Mouse (Mus musculus): ENCODE measurements at regions not wholly inside any gene's neighbourhood (a gene's known extent, or its start where the extent isn't known, plus 50 kb on each side); places are given as distances from the start of the nearest gene placed in this dataset.

DNA sequence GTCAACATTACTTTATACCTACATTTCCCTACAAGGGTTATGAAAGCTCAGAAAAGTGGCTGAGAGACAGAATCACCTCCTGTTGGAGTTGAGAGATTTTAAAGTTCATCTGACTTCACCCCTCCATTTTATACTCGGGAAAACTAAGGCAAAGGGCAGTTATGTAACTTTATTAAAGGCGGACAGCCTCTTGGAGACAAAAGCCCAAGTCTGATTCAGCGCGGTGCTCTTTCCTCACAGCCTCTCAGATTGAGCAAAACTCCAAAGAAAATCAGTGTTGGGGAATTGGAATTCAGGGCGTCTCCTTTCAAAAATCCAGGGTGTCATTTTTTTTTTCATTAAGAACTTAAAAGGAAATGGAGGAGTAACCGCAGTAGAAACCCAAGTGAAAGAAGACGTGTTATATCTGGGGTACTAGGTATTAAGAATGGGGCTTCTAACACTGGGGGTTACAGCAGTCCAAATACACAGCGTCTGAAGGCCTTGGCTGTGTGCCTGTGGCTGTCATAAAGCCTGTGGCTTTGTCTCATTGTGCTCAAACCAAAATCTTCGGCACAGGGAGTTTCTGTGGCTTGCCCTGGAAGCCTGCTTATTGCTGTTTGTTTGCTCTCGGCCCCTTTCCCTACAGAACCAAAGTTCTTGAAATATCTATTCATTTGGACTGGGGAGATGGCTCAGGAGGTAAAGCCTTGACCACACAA is 137.7 kb upstream of the Mkln1 start:
- no peak for ATAC-seq (ENCODE audit: poor library complexity, severe bottlenecking)

DNA sequence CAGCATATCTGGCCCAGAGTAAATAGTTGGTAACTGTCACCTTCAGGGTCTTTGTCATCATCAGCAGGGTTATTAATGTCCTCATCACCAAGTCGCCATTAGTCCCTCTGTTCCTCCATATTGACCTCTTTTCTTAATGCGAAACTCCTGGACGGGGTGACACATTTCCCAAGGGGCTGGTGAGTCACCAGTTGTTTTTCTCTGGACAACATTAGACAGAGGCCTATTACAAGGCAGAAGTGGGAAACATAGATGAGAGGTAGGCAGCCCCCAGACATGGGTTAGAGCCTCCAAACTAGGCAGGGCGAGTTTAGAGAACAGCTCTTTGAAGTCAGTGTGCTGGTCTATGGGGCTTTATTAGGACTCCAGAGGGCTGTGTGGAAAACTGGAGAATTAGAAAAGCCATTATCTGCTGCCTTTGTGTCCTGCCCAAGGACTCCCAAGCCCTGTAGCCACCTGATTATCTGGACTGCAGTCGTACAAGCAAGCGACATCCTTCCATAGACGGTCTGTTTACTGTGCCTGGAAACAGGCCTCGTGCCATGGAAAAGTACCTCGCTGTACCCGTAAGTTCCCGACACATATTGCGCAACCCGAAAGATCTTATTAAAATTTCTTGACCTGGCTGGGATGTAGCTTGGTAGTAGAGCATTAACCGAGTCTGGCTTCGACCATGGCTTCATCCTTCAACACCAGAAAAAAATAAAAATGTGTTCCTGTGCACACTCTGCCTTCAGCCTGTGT is 136.6 kb upstream of the Mkln1 start:
- no peak for ATAC-seq (ENCODE audit: poor library complexity, severe bottlenecking)

DNA sequence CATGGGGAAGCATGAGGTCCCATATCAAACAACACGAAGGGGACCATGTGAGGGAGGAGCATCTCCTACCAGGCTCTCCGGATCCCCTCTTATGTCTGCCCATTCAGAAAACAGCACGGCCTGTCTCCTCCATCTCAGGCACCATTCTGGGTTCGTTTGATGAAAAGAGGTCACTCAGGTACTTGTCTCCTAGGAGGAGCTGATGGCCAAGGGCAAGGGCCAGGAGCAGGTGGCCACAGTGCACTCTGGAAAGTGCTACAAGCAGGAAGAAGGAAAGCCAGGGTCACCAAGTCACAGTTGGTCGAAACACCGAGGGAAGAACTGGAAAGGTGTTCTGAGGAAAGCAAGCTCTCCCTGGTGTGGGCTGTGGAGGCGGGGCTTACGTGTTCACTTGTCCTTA is 135.9 kb upstream of the Mkln1 start:
- no peak for ATAC-seq (ENCODE audit: poor library complexity, severe bottlenecking)

DNA sequence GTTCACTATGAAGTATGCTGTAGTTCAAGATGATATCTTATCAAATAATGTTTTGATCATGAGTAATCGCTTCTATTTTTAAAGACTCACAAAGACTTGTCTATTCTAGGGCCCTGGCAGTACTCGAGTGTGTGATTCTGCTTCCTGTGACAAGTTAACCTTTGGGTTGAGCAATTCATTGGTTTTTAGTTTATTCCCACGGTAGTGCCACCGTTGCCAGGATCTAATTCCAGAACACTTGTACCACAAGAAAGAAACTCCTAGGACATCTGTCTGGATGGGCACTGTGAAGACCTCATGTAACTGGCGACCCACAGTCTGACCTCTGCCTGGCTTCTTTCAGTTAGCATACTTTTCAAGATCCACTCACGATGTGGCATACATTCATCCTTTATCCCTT is 134.7 kb upstream of the Mkln1 start:
- no peak for ATAC-seq (ENCODE audit: poor library complexity, severe bottlenecking)

DNA sequence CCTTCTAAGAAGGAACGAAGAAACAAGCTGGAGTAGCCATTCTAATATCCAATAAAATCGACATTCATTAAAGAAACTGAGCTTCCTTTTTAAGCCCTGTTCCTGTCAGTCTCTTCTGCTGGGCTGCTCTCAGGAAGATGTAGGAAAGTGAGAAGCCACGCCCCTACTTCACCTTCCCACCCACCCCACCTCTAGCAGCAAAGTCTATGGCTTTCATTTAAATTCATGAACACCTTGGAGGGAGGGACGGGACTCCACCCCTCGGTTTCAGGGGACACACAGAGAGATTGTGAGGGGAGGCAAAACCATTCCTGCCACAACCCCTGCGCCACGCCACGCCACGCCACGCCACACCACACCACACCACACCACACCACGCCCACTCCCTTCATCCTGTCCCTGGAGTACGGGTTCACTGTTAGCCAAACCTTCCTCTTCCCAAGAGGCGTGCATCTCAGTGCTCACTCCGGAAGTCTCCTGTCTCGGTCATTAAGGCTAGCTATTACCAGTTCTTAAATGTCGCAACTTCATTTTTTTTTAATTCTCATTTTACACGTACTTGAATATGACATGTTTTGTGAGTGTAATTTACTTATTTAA is 132.0 kb upstream of the Mkln1 start:
- ATAC-seq (ENCODE audit: poor library complexity, severe bottlenecking) = peak; percentile 24; the same call in 1 of the 2 replicates

DNA sequence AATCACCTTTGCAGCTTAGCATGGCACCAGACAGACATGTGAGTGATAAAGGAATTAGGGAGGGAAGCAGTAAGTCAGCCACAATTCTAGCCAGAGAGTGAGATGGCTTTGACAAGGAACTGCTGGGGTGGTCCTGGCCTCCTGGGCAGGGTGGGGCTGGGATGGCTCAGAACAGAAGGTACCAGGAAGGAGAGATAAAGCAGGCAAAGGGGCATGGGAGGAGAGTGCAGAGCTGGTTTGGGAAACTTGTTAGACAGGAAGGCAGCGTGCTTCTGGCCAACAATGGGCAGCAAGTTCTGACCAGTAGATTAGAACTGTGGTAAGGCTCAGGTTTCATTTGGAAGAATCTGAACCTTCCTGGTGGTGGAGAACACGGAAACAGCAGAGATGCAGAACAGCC is 130.5 kb upstream of the Mkln1 start:
- ATAC-seq (ENCODE audit: poor library complexity, severe bottlenecking) = no peak

DNA sequence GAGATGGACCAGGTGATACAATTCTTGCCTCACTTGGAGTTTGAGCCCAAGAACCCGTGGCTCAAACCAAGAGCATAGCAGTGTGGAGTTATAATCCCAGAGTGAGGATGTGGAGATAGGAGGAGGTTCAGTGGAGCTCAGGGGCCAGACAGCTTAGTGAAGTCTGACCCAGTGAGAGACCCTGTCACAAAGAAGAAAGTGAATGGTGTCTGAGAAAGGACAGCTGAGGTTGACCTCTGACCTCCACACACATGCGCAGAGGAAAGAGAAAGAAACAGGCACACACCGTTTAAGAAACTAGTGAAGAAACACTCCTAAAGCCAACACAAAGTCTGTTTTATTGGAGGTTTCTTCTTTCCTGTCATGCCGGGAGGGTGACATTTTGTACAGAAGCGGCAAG is 124.7 kb upstream of the Mkln1 start:
- ATAC-seq (ENCODE audit: poor library complexity, severe bottlenecking) = no peak

DNA sequence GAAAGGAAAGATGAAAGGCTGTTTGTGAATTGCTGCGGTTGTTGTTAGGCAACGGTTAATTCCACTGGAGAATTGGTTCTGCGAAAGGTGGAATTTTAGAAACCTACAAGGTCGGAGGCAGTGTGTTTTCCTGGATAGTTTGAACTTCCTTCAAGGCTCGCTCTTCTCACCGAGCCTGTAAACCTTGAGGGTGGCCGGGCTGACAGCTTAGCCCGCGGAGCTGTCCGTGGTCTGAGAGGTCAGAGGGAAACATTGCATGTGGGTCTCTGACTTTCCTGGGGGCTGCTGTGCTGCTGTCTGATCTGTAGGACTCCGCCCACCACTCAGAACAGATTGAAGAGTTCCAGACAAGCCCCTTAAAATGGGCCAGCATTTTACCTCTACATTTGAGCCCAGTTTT is 124.3 kb upstream of the Mkln1 start:
- ATAC-seq (ENCODE audit: poor library complexity, severe bottlenecking) = no peak

DNA sequence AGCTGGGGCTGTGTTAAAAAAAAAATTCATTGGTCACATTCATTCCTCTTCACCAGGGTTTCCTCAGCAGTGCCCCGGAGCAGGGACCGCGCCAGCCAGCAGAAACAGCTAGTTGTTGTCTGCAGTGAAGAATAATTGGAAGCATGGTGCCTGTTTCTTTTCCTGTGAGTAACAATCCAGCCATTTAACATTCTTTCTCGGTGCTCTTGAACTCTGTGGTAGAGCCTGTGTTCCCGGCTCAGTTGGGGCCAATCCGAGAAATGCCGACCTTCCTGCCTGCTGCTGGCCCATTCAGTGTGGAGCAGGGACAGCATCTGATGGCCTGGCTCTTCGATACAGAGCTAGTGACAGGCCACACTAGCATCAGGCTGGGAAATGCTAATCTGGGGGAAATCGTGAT is 120.7 kb upstream of the Mkln1 start:
- no peak for ATAC-seq (ENCODE audit: poor library complexity, severe bottlenecking)

DNA sequence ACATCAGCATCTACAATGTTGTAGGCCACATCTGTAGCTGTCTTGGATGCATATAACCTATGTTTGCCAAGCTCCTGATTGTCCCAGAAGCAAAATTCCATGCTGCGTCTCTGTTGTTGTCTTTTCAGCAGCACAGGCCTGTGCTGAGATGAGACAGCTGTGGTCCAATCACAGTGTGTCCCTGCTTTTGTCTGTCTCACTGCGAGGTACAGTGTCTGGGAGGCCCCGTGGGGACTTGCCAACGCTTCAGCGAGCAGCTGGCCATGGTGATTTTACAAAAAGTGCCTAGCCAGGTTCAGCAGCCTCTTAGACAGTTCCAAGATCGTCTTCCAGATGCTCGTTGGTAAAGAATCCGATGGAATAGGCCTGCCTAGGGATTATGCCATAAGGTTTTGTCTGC is 114.6 kb upstream of the Mkln1 start:
- ATAC-seq (ENCODE audit: poor library complexity, severe bottlenecking) = no peak

DNA sequence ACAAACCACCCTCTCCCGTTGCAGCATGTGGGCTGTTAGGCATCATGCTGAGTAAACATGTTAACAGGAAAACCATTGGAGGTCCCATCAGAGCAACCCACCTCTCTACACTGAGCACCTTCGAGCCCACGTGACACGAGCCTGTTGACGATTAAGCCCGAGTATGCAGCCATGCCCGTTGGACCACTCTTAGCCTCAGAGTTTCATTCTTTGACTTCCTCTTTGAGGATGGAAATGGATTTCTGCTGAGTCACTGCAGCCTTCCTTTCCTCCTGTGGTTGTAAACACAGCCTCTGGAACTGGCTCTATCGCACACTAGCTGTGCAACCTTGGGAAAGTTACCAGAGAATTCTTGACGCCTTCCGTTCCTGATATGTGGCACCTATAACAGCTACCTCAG is 114.1 kb upstream of the Mkln1 start:
- peak; percentile 86 for ATAC-seq (ENCODE audit: poor library complexity, severe bottlenecking)

DNA sequence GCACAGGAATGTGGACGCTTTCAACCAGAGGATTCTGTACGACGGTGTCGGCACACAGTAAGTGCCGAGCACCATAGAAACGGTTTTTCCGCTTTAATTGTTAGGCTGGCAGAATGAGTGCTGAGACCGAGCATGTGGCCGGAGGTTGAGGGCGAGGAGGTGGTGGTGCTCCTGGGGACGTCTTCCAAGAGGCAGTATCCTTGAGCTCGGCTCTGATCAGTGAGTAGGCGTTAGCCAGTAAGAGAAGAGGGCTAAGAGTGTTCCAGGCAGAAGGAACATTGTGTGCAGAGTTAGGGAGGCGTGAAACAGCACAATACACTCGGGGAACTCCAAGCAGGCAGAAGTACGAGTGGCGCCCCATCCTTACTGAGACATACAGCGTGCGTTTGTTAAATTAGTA is 113.5 kb upstream of the Mkln1 start:
- no peak for ATAC-seq (ENCODE audit: poor library complexity, severe bottlenecking)

DNA sequence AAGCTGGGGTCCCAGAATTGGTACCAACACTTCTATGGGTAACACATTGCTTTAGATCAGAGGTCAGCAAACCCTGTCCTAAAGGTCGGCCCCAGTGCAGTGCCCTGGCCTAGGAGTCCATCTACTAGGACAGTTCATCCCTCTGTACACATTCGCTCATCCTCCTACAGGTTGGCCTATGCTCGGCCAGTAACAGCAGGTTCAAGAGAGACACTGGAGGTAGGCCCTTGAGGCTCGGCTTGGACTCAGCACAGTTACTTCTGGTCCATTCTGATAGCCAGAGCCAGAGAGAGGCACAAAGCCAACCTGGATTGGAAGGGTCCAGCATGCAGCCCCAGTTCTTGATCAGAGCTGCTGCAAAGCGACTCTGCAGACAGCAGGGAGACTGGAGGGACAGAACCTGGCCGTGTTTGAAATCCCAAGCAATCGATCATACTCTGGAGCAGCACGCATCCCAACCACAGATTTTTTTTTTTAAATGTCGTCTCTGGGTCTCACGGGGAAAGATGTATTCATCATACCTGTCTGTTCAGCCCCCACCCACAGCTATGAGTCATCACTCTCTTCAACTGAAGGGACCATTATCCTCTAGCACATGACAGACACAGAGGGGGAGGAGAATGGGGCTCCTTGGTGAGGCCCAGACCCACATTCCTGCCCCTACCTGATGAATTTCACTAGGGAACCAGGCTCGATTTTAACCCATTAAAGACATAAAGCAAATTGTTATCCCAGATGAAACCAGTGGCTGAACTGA is 112.4 kb upstream of the Mkln1 start:
- ATAC-seq (ENCODE audit: poor library complexity, severe bottlenecking) = no peak

DNA sequence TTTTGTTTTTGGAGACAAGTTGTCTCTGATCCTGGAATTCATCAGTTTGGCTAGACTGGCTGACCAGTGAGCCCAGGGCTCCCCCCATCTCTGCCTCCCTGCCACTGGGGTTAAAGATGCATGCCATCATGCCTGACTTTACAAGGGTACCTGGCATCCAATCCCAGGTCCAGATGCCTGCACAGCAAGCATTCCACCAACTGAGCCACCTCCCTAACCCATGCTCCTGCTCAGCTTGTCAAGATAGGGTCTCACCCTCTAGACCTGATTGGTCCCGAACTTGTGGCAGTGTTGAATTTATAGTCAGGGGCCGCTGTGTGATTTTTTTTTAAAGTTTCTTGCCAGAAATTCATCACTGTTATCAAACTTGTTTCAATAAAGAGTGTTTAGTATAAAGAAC is 111.4 kb upstream of the Mkln1 start:
- no peak for ATAC-seq (ENCODE audit: poor library complexity, severe bottlenecking)

DNA sequence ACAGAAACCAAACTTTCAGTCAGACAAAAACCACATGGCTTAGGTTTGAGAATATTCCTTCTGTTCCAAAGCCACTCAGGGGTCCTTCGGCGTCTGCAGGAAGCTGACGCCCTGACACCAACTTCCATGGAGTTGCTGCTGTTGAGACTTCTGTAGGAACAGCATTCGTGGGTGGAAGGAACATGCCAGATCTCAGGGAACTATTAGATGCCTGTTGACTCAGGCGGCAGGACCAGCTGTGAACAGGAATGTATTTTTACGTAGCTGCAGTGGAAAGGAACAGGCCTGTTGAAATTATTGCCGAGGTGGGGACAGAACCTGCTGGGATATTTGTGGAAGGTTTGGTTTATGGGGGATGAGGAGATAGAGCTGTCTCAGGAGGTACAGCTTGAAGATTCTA is 110.8 kb upstream of the Mkln1 start:
- ATAC-seq (ENCODE audit: poor library complexity, severe bottlenecking) = no peak

DNA sequence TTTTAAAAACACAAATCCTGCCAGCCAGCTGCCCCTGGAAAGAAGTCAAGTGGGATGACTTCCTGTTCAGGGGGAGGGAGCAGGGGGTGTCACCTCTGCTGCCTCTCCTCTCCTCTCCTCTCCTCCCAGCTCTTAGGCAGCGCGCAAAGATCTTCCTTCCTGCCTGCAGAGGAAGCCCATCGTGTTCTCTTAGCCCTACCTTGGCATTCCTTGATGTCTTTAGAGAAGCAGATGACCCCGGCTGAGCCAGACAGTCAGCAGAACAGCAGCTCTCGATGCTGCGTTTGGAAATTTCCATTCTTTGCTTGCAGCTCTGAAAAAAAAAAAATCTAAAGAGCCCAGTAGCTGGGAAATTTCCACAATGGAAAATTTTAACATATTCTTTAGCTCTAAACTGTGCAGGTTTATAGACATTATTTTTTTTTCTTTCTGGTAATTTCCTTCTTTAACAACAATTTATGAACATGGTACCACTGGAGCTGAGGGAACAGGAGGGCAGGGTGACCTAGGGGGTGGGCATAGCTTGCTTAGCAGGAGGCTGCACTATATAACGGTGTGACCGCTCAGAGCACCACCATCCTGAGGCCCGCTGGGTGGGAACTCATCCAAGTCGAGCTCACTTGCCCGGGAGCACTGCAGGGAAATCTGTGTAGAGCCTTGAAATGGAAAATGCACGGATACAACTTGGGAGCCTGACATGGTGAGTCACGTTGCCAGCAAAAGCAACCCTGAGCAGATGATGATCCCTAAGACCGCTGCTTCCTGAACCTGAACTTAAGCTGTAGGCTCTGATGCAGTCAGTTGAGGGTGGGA is 109.9 kb upstream of the Mkln1 start:
- no peak for ATAC-seq (ENCODE audit: poor library complexity, severe bottlenecking)

DNA sequence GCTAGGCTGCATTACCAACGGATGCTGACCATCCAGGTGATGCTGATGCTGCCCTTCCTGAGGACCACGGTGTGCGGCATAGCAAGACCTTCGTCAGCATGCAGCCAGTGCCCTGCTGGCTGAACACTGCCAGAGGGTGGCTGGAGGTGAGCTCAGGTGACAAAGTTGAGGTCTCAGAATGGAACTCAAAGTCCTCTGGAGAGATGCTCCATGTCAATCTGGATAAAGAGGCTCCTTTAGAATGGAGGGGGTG is 109.4 kb upstream of the Mkln1 start:
- no peak for ATAC-seq (ENCODE audit: poor library complexity, severe bottlenecking)

DNA sequence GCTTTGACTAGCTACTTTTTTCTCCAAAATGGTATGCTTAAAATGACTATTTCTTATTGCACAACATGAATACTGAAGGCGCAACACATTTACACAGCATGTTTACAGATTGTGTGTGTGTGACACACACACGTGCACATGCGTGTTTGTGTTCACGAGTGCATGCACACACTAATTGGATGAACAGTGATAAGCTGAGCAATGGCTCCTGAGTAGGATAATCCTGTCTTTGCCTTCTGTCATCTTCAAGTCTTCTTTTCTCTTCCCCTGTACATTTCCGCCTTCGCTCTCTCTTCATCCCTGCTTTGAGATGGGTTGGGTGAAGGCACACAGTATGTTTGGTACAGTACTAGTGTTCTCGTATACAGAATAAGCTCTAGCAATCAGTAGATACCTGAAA is 106.5 kb upstream of the Mkln1 start:
- ATAC-seq (ENCODE audit: poor library complexity, severe bottlenecking) = no peak

DNA sequence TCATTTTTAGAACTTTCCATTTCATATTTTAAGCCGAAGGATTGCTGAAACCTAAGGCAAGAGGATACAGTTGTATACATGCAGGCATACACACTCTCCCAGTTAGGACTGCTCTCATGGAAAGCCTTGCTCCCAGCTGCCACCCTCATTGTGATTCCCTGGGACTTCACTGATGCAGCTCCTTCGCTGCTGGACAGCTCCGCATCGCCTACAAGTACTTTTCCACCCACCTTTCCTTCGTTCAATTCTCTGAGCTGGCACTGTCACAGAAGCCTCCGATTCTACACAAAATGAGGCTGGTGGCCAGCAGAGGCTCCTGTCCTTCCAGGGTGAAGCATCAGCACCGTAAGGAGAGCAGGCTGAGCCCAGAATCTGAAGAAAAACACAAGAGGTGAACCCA is 105.5 kb upstream of the Mkln1 start:
- no peak for ATAC-seq (ENCODE audit: poor library complexity, severe bottlenecking)

DNA sequence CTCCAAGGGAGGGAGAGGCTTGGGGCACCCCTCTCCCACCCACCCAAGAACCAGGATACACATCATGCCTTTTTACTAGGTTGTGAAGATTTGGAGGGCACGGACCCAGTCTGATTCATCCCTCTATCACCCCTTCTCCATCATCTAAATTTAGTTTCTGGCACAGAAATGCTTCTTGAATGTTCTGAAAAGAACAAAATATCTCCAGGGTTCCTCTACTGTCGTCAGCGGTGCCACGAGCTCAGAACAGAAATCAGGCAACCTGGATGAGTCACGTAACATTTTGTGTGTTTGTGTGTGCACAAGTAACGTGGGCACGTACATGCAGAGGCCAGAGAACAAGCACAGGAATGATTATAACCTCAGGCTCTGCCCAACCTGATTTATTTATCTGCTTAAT is 99.1 kb upstream of the Mkln1 start:
- ATAC-seq (ENCODE audit: poor library complexity, severe bottlenecking) = no peak

DNA sequence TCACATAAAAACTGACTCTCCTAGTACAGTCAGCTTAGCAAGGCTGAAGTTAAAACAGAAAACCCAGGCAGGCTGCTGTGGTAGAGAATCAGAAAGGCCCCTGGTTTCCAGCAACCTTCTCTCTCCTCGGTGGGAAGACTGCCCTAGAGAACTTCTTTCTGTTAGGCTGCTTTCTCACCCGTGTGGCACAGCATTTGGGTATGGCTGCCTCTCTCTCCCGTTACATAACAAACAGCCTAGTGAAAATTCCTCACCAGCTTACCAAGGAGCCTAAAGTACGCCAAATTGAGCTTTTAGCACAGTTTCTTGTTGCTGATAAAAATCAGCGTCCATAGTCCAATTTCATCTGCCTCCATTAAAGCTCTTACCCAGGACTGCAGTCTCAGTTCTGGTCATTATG is 92.8 kb upstream of the Mkln1 start:
- no peak for ATAC-seq (ENCODE audit: poor library complexity, severe bottlenecking)
